Mouse (Mus musculus): ENCODE data around the gene Fggy. TPM values are rescaled to one million over a fixed set of nuclear protein-coding genes. Genes with fewer than 3 reads are reported as not detected.

Fggy gene
- polyA plus RNA-seq, 1 experiment from 2014 or later, result 6.3 TPM

GRCm38 (mm10) chr4:95787609-95788008 is 230.3 kb downstream of the Fggy start:
- Histone ChIP-seq H3K4me2 (ENCODE audit: low read length) (no peak overlapping the region), H3K36me3 (ENCODE audit: control insufficient read depth, insufficient read depth, low read length) (no peaks in the 10 kb centered on the region)
- no peak for ATAC-seq

GRCm38 (mm10) chr4:95788867-95789266 is 231.6 kb downstream of the Fggy start:
- Histone ChIP-seq H3K9me3 (replicated peaks; ENCODE audit: control insufficient read depth, low read length) (no peaks in the 10 kb centered on the region), H3K4me1 (ENCODE audit: control insufficient read depth, insufficient read depth, low read length) (no peaks in the 10 kb centered on the region; the same call in 1 of the 2 replicates), H3K36me3 (ENCODE audit: control insufficient read depth, insufficient read depth, low read length) (no peaks in the 10 kb centered on the region), H3K4me2 (ENCODE audit: low read length) (no peak overlapping the region), H3K27ac (ENCODE audit: low read depth, low read length) (no peak overlapping the region), H3K4me3 (ENCODE audit: low read depth, low read length) (no peak overlapping the region), H3K9ac (ENCODE audit: low read length) (no peak overlapping the region), H3K27me3 (replicated peaks; ENCODE audit: control insufficient read depth, insufficient read depth, low read length) (no peaks in the 10 kb centered on the region)
- DNase-seq (ENCODE audit: low spot score), result no peak
- no peak for ATAC-seq
- WGBS, result 83% methylated on average over 2 of the region's 2 CpGs

More at GRCm38 (mm10) chr4:95787609-95788008, 230.3 kb downstream of the Fggy start:
- WGBS, result 40% methylated on average over 2 of the region's 2 CpGs
- Histone ChIP-seq H3K9ac (ENCODE audit: low read length) (no peak overlapping the region), H3K27ac (ENCODE audit: low read depth, low read length) (no peak overlapping the region), H3K4me1 (ENCODE audit: control insufficient read depth, insufficient read depth, low read length) (no peaks in the 10 kb centered on the region; the same call in 1 of the 2 replicates), H3K27me3 (replicated peaks; ENCODE audit: control insufficient read depth, insufficient read depth, low read length) (no peaks in the 10 kb centered on the region), H3K9me3 (replicated peaks; ENCODE audit: control insufficient read depth, low read length) (no peaks in the 10 kb centered on the region), H3K4me3 (ENCODE audit: low read depth, low read length) (no peak overlapping the region)
- DNase-seq (ENCODE audit: low spot score), result no peak

GRCm38 (mm10) chr4:95791913-95792475 is 234.7 kb downstream of the Fggy start:
- H3K9me3 ChIP-seq (replicated peaks; ENCODE audit: control insufficient read depth, low read length), result no peaks in the 10 kb centered on the region
- H3K4me3 ChIP-seq (ENCODE audit: low read depth, low read length), result no peak overlapping the region
- H3K27ac ChIP-seq (ENCODE audit: low read depth, low read length), result no peak overlapping the region
- DNase-seq (ENCODE audit: low spot score) (no peak), ATAC-seq (no peak)
- WGBS, result 89% methylated on average over 3 of the region's 3 CpGs
- no peak overlapping the region for H3K9ac ChIP-seq (ENCODE audit: low read length)
- no peaks in the 10 kb centered on the region for H3K27me3 ChIP-seq (replicated peaks; ENCODE audit: control insufficient read depth, insufficient read depth, low read length)
- no peak overlapping the region for H3K4me2 ChIP-seq (ENCODE audit: low read length)
- H3K36me3 ChIP-seq (ENCODE audit: control insufficient read depth, insufficient read depth, low read length), result no peaks in the 10 kb centered on the region
- no peaks in the 10 kb centered on the region; the same call in 1 of the 2 replicates for H3K4me1 ChIP-seq (ENCODE audit: control insufficient read depth, insufficient read depth, low read length)

GRCm38 (mm10) chr4:95793647-95794328 is 236.5 kb downstream of the Fggy start:
- no peak overlapping the region for H3K4me3 ChIP-seq (ENCODE audit: low read depth, low read length)
- H3K36me3 ChIP-seq (ENCODE audit: control insufficient read depth, insufficient read depth, low read length), result no peaks in the 10 kb centered on the region
- no peaks in the 10 kb centered on the region; the same call in 1 of the 2 replicates for H3K4me1 ChIP-seq (ENCODE audit: control insufficient read depth, insufficient read depth, low read length)
- ATAC-seq (no peak), DNase-seq (ENCODE audit: low spot score) (no peak)
- H3K27ac ChIP-seq (ENCODE audit: low read depth, low read length), result no peak overlapping the region
- no peak overlapping the region for H3K4me2 ChIP-seq (ENCODE audit: low read length)
- H3K9me3 ChIP-seq (replicated peaks; ENCODE audit: control insufficient read depth, low read length), result no peaks in the 10 kb centered on the region
- H3K27me3 ChIP-seq (replicated peaks; ENCODE audit: control insufficient read depth, insufficient read depth, low read length), result no peaks in the 10 kb centered on the region
- WGBS, result 43% methylated on average over 7 of the region's 7 CpGs
- no peak overlapping the region for H3K9ac ChIP-seq (ENCODE audit: low read length)

GRCm38 (mm10) chr4:95794651-95795050 is 237.3 kb downstream of the Fggy start:
- ATAC-seq, result no peak

GRCm38 (mm10) chr4:95795283-95795682 is 238.0 kb downstream of the Fggy start:
- no peaks in the 10 kb centered on the region for H3K36me3 ChIP-seq (ENCODE audit: control insufficient read depth, insufficient read depth, low read length)
- WGBS, result 85% methylated on average over 2 of the region's 2 CpGs
- no peak for ATAC-seq
- H3K27ac ChIP-seq (ENCODE audit: low read depth, low read length), result no peak overlapping the region
- H3K4me3 ChIP-seq (ENCODE audit: low read depth, low read length), result no peak overlapping the region
- no peak for DNase-seq (ENCODE audit: low spot score)
- H3K9me3 ChIP-seq (replicated peaks; ENCODE audit: control insufficient read depth, low read length), result no peaks in the 10 kb centered on the region
- H3K27me3 ChIP-seq (replicated peaks; ENCODE audit: control insufficient read depth, insufficient read depth, low read length), result no peaks in the 10 kb centered on the region
- H3K9ac ChIP-seq (ENCODE audit: low read length), result no peak overlapping the region
- H3K4me1 ChIP-seq (ENCODE audit: control insufficient read depth, insufficient read depth, low read length), result no peaks in the 10 kb centered on the region
- no peak overlapping the region for H3K4me2 ChIP-seq (ENCODE audit: low read length)

More at GRCm38 (mm10) chr4:95794651-95795050, 237.3 kb downstream of the Fggy start:
- H3K4me1 ChIP-seq (ENCODE audit: control insufficient read depth, insufficient read depth, low read length), result no peaks in the 10 kb centered on the region
- H3K27ac ChIP-seq (ENCODE audit: low read depth, low read length), result no peak overlapping the region
- no peaks in the 10 kb centered on the region for H3K27me3 ChIP-seq (replicated peaks; ENCODE audit: control insufficient read depth, insufficient read depth, low read length)
- H3K4me2 ChIP-seq (ENCODE audit: low read length), result no peak overlapping the region
- WGBS, result 94% methylated on average over 6 of the region's 6 CpGs
- no peaks in the 10 kb centered on the region for H3K36me3 ChIP-seq (ENCODE audit: control insufficient read depth, insufficient read depth, low read length)
- H3K9me3 ChIP-seq (replicated peaks; ENCODE audit: control insufficient read depth, low read length), result no peaks in the 10 kb centered on the region
- no peak overlapping the region for H3K9ac ChIP-seq (ENCODE audit: low read length)
- DNase-seq (ENCODE audit: low spot score), result no peak
- no peak overlapping the region for H3K4me3 ChIP-seq (ENCODE audit: low read depth, low read length)

GRCm38 (mm10) chr4:95819650-95820049 is 262.3 kb downstream of the Fggy start:
- Histone ChIP-seq H3K4me3 (ENCODE audit: low read depth, low read length) (no peak overlapping the region), H3K4me2 (ENCODE audit: low read length) (no peak overlapping the region), H3K4me1 (ENCODE audit: control insufficient read depth, insufficient read depth, low read length) (no peaks in the 10 kb centered on the region), H3K27ac (ENCODE audit: low read depth, low read length) (no peak overlapping the region), H3K36me3 (ENCODE audit: control insufficient read depth, insufficient read depth, low read length) (no peaks in the 10 kb centered on the region), H3K27me3 (replicated peaks; ENCODE audit: control insufficient read depth, insufficient read depth, low read length) (no peaks in the 10 kb centered on the region), H3K9ac (ENCODE audit: low read length) (no peak overlapping the region), H3K9me3 (replicated peaks; ENCODE audit: control insufficient read depth, low read length) (no peaks in the 10 kb centered on the region)
- WGBS, result 69% methylated on average over 2 of the region's 2 CpGs
- DNase-seq (ENCODE audit: low spot score) (no peak), ATAC-seq (no peak)

- no peaks in the 10 kb centered on the region for H3K36me3 ChIP-seq (ENCODE audit: control insufficient read depth, insufficient read depth, low read length)
- H3K27ac ChIP-seq (ENCODE audit: low read depth, low read length), result no peak overlapping the region
- no peak overlapping the region for H3K9ac ChIP-seq (ENCODE audit: low read length)
- 76% methylated on average over 3 of the region's 3 CpGs for WGBS
- no peak for ATAC-seq
- no peaks in the 10 kb centered on the region for H3K4me1 ChIP-seq (ENCODE audit: control insufficient read depth, insufficient read depth, low read length)
- no peak for DNase-seq (ENCODE audit: low spot score)
- no peak overlapping the region for H3K4me3 ChIP-seq (ENCODE audit: low read depth, low read length)
- no peaks in the 10 kb centered on the region for H3K9me3 ChIP-seq (replicated peaks; ENCODE audit: control insufficient read depth, low read length)
- no peak overlapping the region for H3K4me2 ChIP-seq (ENCODE audit: low read length)
- no peaks in the 10 kb centered on the region for H3K27me3 ChIP-seq (replicated peaks; ENCODE audit: control insufficient read depth, insufficient read depth, low read length)
These were observed 264.7 kb downstream of the Fggy start for GRCm38 (mm10) chr4:95821906-95822579.

GRCm38 (mm10) chr4:95828164-95828563 is 270.9 kb downstream of the Fggy start:
- Histone ChIP-seq H3K27ac (ENCODE audit: low read depth, low read length) (no peak overlapping the region), H3K4me1 (ENCODE audit: control insufficient read depth, insufficient read depth, low read length) (no peaks in the 10 kb centered on the region), H3K4me2 (ENCODE audit: low read length) (no peak overlapping the region), H3K9me3 (replicated peaks; ENCODE audit: control insufficient read depth, low read length) (no peaks in the 10 kb centered on the region), H3K27me3 (replicated peaks; ENCODE audit: control insufficient read depth, insufficient read depth, low read length) (no peaks in the 10 kb centered on the region), H3K4me3 (ENCODE audit: low read depth, low read length) (no peak overlapping the region), H3K9ac (ENCODE audit: low read length) (no peak overlapping the region), H3K36me3 (ENCODE audit: control insufficient read depth, insufficient read depth, low read length) (no peaks in the 10 kb centered on the region)
- DNase-seq (ENCODE audit: low spot score), result no peak
- ATAC-seq, result no peak
- WGBS, result 95% methylated on average over 4 of the region's 4 CpGs

Measured in forebrain, embryonic 14.5 days (tissue).